20 mouse cellular contexts compared by ENCODE assay signal in genomic region chr8:61670376-61670775, GRCm38 (mm10).
A peak's percentile ranks its signal among the peaks of the same experiment; 100 is the strongest.
DNase-seq lines count a peak whose midpoint lies in the region; ATAC-seq lines count a peak whose summit lies in the region.
"Had no signal": no experiment of that assay in that cellular context is flagged by ENCODE, and none has a peak within 500 bp of the region (broad histone marks: within the 10 kb centered on the region; RNA-seq: fewer than 3 reads in every experiment).

No protein-coding gene starts in this region.

- 0 out of 2 replicates have a peak overlapping the region, but pooled peaks have one; percentile 26 for H3K27ac ChIP-seq in forebrain, embryonic 10.5 days
- H3K27ac ChIP-seq in forebrain, embryonic 16.5 days (ENCODE audit: low read length): no peak overlapping the region
- H3K27ac ChIP-seq in heart, embryonic 15.5 days: peak overlapping the region; percentile 65; the same call in 1 of the 2 replicates
- no peak overlapping the region for H3K27ac ChIP-seq in embryonic facial prominence, embryonic 11.5 days (replicated peaks; ENCODE audit: low read depth, low read length)
- H3K27ac ChIP-seq: embryonic facial prominence, embryonic 15.5 days; forebrain, embryonic 15.5 days; hindbrain, embryonic 14.5 days; intestine, embryonic 15.5 days had no signal

- H3K4me3 ChIP-seq in forebrain, embryonic 10.5 days: no peak overlapping the region
- H3K4me3 ChIP-seq in forebrain, embryonic 16.5 days (replicated peaks; ENCODE audit: low read length): no peak overlapping the region
- H3K4me3 ChIP-seq in heart, embryonic 15.5 days: no peak overlapping the region
- no peak overlapping the region for H3K4me3 ChIP-seq in embryonic facial prominence, embryonic 11.5 days (ENCODE audit: low read depth, low read length)
- H3K4me3 ChIP-seq: embryonic facial prominence, embryonic 15.5 days; erythroblast, embryonic 14.5 days; forebrain, embryonic 15.5 days; hindbrain, embryonic 10.5 days; intestine, embryonic 15.5 days had no signal

- H3K27me3 ChIP-seq in forebrain, embryonic 10.5 days (ENCODE audit: poor library complexity, severe bottlenecking): no peaks in the 10 kb centered on the region
- H3K27me3 ChIP-seq in forebrain, embryonic 16.5 days (replicated peaks; ENCODE audit: control insufficient read depth, insufficient read depth, low read length): no peaks in the 10 kb centered on the region
- H3K27me3 ChIP-seq in heart, embryonic 15.5 days: no peaks in the 10 kb centered on the region
- H3K27me3 ChIP-seq in embryonic facial prominence, embryonic 11.5 days (ENCODE audit: control insufficient read depth, insufficient read depth, low read length): no peaks in the 10 kb centered on the region
- H3K27me3 ChIP-seq: CH12.LX; embryonic facial prominence, embryonic 15.5 days; forebrain, embryonic 15.5 days; intestine, embryonic 15.5 days had no signal

- intact Hi-C loops in heart, postnatal 14 days (cut with DNase I): no loop called here

- H3K9ac ChIP-seq in forebrain, embryonic 16.5 days (replicated peaks; ENCODE audit: low read depth, low read length): no peak overlapping the region
- no peak overlapping the region for H3K9ac ChIP-seq in heart, embryonic 15.5 days
- no peak overlapping the region for H3K9ac ChIP-seq in embryonic facial prominence, embryonic 11.5 days (replicated peaks; ENCODE audit: low read length)
- H3K9ac ChIP-seq: embryonic facial prominence, embryonic 15.5 days; forebrain, embryonic 15.5 days; hindbrain, embryonic 14.5 days; intestine, embryonic 15.5 days had no signal

- no peak for ATAC-seq in forebrain, embryonic 16.5 days
- no peak for ATAC-seq in heart, embryonic 15.5 days (replicated peaks; ENCODE audit: insufficient number of reproducible peaks, insufficient read depth, low FRiP score, low read depth)
- no peak for ATAC-seq in embryonic facial prominence, embryonic 11.5 days (replicated peaks; ENCODE audit: insufficient number of reproducible peaks, low FRiP score, low TSS enrichment, low read depth)
- ATAC-seq: forebrain, embryonic 15.5 days; intestine, embryonic 15.5 days had no signal

- H3K4me2 ChIP-seq in forebrain, embryonic 16.5 days (ENCODE audit: low read length): no peak overlapping the region
- no peak overlapping the region for H3K4me2 ChIP-seq in heart, embryonic 15.5 days
- H3K4me2 ChIP-seq in embryonic facial prominence, embryonic 11.5 days (ENCODE audit: low read depth, low read length): no peak overlapping the region
- H3K4me2 ChIP-seq: embryonic facial prominence, embryonic 15.5 days; forebrain, embryonic 15.5 days; hindbrain, embryonic 14.5 days; intestine, embryonic 15.5 days had no signal

- no peaks in the 10 kb centered on the region for H3K9me3 ChIP-seq in forebrain, embryonic 10.5 days
- no peaks in the 10 kb centered on the region for H3K9me3 ChIP-seq in forebrain, embryonic 16.5 days (ENCODE audit: control insufficient read depth, low read length)
- no peaks in the 10 kb centered on the region for H3K9me3 ChIP-seq in heart, embryonic 15.5 days (replicated peaks)
- no peaks in the 10 kb centered on the region for H3K9me3 ChIP-seq in embryonic facial prominence, embryonic 11.5 days (replicated peaks; ENCODE audit: control insufficient read depth, low read length)
- H3K9me3 ChIP-seq: embryonic facial prominence, embryonic 15.5 days; forebrain, embryonic 15.5 days; hindbrain, embryonic 10.5 days; intestine, embryonic 15.5 days had no signal

- H3K36me3 ChIP-seq in forebrain, embryonic 10.5 days (replicated peaks): peaks cover 11% of the 10 kb centered on the region; the same call in 1 of the 2 replicates
- no peaks in the 10 kb centered on the region for H3K36me3 ChIP-seq in forebrain, embryonic 16.5 days (ENCODE audit: control insufficient read depth, insufficient read depth)
- H3K36me3 ChIP-seq in heart, embryonic 15.5 days: no peaks in the 10 kb centered on the region
- no peaks in the 10 kb centered on the region for H3K36me3 ChIP-seq in embryonic facial prominence, embryonic 11.5 days (replicated peaks; ENCODE audit: control insufficient read depth, insufficient read depth, low read depth, low read length)
- H3K36me3 ChIP-seq: embryonic facial prominence, embryonic 15.5 days; forebrain, embryonic 15.5 days; intestine, embryonic 15.5 days had no signal

- peaks cover 51% of the 10 kb centered on the region for H3K4me1 ChIP-seq in forebrain, embryonic 10.5 days
- no peaks in the 10 kb centered on the region for H3K4me1 ChIP-seq in forebrain, embryonic 16.5 days (replicated peaks; ENCODE audit: control insufficient read depth, insufficient read depth, low read length)
- peaks cover 48% of the 10 kb centered on the region for H3K4me1 ChIP-seq in heart, embryonic 15.5 days (replicated peaks)
- H3K4me1 ChIP-seq in embryonic facial prominence, embryonic 11.5 days (ENCODE audit: control insufficient read depth, insufficient read depth, low read length): no peaks in the 10 kb centered on the region; the same call in 1 of the 2 replicates
- H3K4me1 ChIP-seq: forebrain, embryonic 15.5 days; intestine, embryonic 15.5 days had no signal

- WGBS in forebrain, embryonic 10.5 days: 79% methylated on average over 4 of the region's 4 CpGs
- 81% methylated on average over 4 of the region's 4 CpGs for WGBS in forebrain, embryonic 16.5 days
- WGBS in heart, embryonic 15.5 days: 38% methylated on average over 4 of the region's 4 CpGs
- WGBS in embryonic facial prominence, embryonic 11.5 days: 39% methylated on average over 4 of the region's 4 CpGs

- no peak for DNase-seq in forebrain, embryonic 10.5 days (ENCODE audit: extremely low spot score, low spot score)
- no peak for DNase-seq in heart, postnatal 14 days
- peak; percentile 31 for DNase-seq in 3T3-L1 (ENCODE audit: low read depth, low spot score)
- DNase-seq in embryonic facial prominence, embryonic 11.5 days (ENCODE audit: low spot score): peak; percentile 14
- DNase-seq in cerebellum, postnatal 4 days (ENCODE audit: low spot score in 2 of 2): no peak
- DNase-seq: adrenal gland, adult 8-10 months; adrenal gland, postnatal 36 days; cerebellum, adult 2 months; cerebellum, postnatal 10 days; gastrocnemius, postnatal 10 days; kidney, adult 18-20 months had no signal

Comparison
In these comparisons a context has a peak if more than half of its experiments do, and no peak if none do; other contexts are left out.
1. H3K27ac ChIP-seq: peak in forebrain, embryonic 10.5 days (single experiment) and heart, embryonic 15.5 days (single experiment); none in forebrain, embryonic 16.5 days (single experiment) and embryonic facial prominence, embryonic 11.5 days (single experiment).
2. DNase-seq: peak in 3T3-L1 (single experiment) and embryonic facial prominence, embryonic 11.5 days (single experiment); none in forebrain, embryonic 10.5 days (single experiment), heart, postnatal 14 days (0 of 2) and cerebellum, postnatal 4 days (0 of 2).